Mouse (Mus musculus) stomach, embryonic 15.5 days (tissue): ENCODE results near the gene Gsta3. TPM values are rescaled to one million over a fixed set of nuclear protein-coding genes. Genes with fewer than 3 reads are reported as not detected.

Source experiments
- polyA plus RNA-seq: library from polyadenylated mRNA; unstranded; fragments of >200 nt; fragmentation: Nextera tagmentation; extraction: Ambion mirVana; gene quantifications from 2 replicates; pipeline ENCODE4 v1.2.1, GENCODE M21; 2015

Gsta3 gene
- polyA plus RNA-seq, 1 experiment from 2014 or later: 18.5 TPM

Other genes starting within 250 kb of the Gsta3 start
- gene Tram2, start 161.4 kb upstream of the Gsta3 start, polyA plus RNA-seq: 5.7 and 6.3 TPM in 2 replicates
- gene Tmem14a, start 22.0 kb upstream of the Gsta3 start, polyA plus RNA-seq: 12.1 and 16.2 TPM in 2 replicates
- not detected in 2 replicates for gene Khdc1a, start 109.1 kb downstream of the Gsta3 start, polyA plus RNA-seq
- gene Khdc1c, start 127.7 kb downstream of the Gsta3 start, polyA plus RNA-seq: not detected in 2 replicates
- gene Khdc1b, start 143.0 kb downstream of the Gsta3 start, polyA plus RNA-seq: 0.05 and 0.14 TPM in 2 replicates